Mouse (Mus musculus) cerebellum, adult 2 months (tissue): ENCODE results near the gene Mcm2. TPM values are rescaled to one million over a fixed set of nuclear protein-coding genes. Genes with fewer than 3 reads are reported as not detected.
A peak's percentile ranks its signal among the peaks of the same experiment; 100 is the strongest.

Experiments used
- DNase-seq, 2 experiments: peaks; one replicate each; pipeline ENCODE4 v3.0.0; 2021
- H3K27ac ChIP-seq: fragments of 200-500 bp; 2 replicates; pipeline ENCODE4 v1.5.1; 2012; ENCODE audit warnings: low read length, control low read depth, inconsistent platforms; ENCODE audit not compliant: insufficient read depth
- H3K27me3 ChIP-seq: fragments of 200-500 bp; 2 replicates; pipeline ENCODE4 v1.6.1; 2012; ENCODE audit warnings: inconsistent platforms, mild to moderate bottlenecking, low read length, moderate library complexity; ENCODE audit not compliant: control insufficient read depth, insufficient read depth
- H3K4me1 ChIP-seq: fragments of 200-500 bp; 2 replicates; pipeline ENCODE4 v1.6.1; 2011; ENCODE audit warnings: low read length; ENCODE audit not compliant: control insufficient read depth, insufficient read depth
- H3K4me3 ChIP-seq: fragments of 200-500 bp; replicated peaks from 2 replicates; pipeline ENCODE3; 2011; ENCODE audit warnings: mild to moderate bottlenecking, low read depth, low read length, control low read depth; ENCODE audit not compliant: insufficient read depth
- CTCF ChIP-seq: fragments of 200-500 bp; IDR thresholded peaks from 2 replicates; pipeline ENCODE4 v1.5.1; 2011; ENCODE audit warnings: low read depth, mild to moderate bottlenecking, control low read depth, low read length, moderate library complexity, borderline replicate concordance; ENCODE audit not compliant: insufficient read depth
- POLR2A ChIP-seq: fragments of 200-500 bp; IDR thresholded peaks from 2 replicates; pipeline ENCODE4 v1.6.1; 2011; ENCODE audit warnings: low read length, control low read depth, borderline replicate concordance; ENCODE audit not compliant: insufficient read depth
- WGBS: fragments of 180-500 bp; shearing (Covaris S2); methylation state at CpG from one replicate; pipeline ENCODE4 v1.1.7; 2018; 5-methylcytosine and 5-hydroxymethylcytosine counted together
- polyA plus RNA-seq: library from polyadenylated mRNA; depleted of rRNA; stranded (reverse); fragments of >200 nt; gene quantifications from 2 replicates; pipeline ENCODE4 v1.2.3, GENCODE M21; 2012

The Mcm2 gene
- polyA plus RNA-seq, 1 experiment, result 7.5 TPM

- Histone ChIP-seq H3K27me3 (no peaks in the 10 kb centered on the region), H3K4me1 (peaks cover 48% of the 10 kb centered on the region), H3K27ac (no peak overlapping the region), H3K4me3 (no peak overlapping the region)
- no peak for DNase-seq
- 87% methylated on average over 6 of the region's 6 CpGs for WGBS
- no peak for TF ChIP-seq CTCF
- no peak for TF ChIP-seq POLR2A
Measured at GRCm38 (mm10) chr6:88909151-88909550, 10.6 kb upstream of the Mcm2 start.

DNA sequence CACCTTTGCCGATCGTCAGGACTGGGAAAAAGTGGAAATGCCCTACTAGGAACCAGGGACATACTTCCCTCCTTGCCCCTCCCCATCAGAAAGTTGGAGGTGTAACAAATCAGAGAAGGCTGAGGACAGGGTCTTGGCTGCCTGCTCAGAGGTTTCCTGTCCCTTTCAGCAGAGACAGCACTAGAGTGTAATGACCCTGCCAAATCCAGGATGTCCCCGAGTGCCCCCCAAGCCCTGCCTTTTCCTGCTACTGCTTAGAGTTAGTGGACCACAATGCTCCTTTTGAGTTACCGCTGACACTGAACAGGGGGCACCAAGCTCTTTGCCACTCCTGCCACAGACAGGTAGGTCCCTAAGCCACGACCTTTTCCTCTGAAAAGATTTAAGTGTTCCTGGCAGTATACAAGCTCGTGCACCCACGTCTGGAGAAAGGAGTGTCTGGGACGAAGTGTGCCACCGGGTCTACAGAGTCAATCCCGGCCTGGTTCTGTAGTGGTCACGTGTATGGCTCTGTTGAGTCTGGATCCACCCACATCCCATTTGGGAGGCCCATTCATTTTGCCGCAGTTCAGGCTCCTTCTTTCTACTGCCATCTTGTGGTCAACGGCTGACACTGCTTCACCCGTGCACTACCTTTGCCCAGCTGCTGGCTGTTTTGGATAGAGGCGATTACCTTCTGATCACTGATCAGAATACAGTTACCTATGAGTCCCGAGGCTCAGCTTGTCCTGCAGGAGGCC, 8.0 kb upstream of the Mcm2 start:
- H3K27ac ChIP-seq, result no peak overlapping the region
- TF ChIP-seq POLR2A (no peak), CTCF (peak; percentile 88)
- H3K4me1 ChIP-seq, result peaks cover 42% of the 10 kb centered on the region
- 17% methylated on average over 16 of the region's 16 CpGs for WGBS
- no peak overlapping the region for H3K4me3 ChIP-seq
- no peaks in the 10 kb centered on the region for H3K27me3 ChIP-seq
- DNase-seq, result peak; percentile 72 to 76

- Histone ChIP-seq H3K4me1 (peaks cover 51% of the 10 kb centered on the region), H3K27me3 (no peaks in the 10 kb centered on the region), H3K27ac (peak overlapping the region; percentile 42; the same call in 1 of the 2 replicates), H3K4me3 (no peak overlapping the region)
- no peak for DNase-seq
- 70% methylated on average over 7 of the region's 7 CpGs for WGBS
- TF ChIP-seq POLR2A (no peak), CTCF (no peak)
Measured at GRCm38 (mm10) chr6:88905042-88905441, 6.5 kb upstream of the Mcm2 start.

DNA sequence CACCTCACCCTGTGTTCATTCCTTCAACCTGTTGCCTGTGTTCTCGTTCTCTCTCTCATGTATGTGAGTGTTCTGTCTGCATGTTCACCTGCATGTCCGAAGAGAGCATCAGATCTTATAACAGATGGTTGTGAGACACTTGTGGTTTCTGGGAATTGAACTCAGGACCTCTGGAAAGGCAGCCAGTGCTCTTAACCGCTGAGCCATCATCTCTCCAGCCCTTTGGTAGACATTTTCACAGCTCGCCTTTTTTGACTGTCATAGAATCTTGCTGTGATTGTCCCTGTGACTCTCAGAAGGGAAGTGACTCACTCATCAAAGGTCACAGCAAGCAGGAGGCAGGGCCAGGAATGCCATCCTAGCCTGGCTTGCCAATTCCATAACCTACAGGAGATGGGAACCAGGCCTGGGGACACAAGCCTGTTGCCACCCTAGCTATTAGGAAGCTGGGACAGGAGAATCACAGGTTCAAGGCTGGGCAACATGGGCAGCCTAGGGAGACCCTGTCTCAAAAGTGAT, 5.9 kb upstream of the Mcm2 start:
- H3K27ac ChIP-seq, result peak overlapping the region; percentile 88
- peaks cover 51% of the 10 kb centered on the region for H3K4me1 ChIP-seq
- DNase-seq, result peak in 1 of 2 experiments; percentile 80
- H3K4me3 ChIP-seq, result peak overlapping the region; percentile 87
- no peak for TF ChIP-seq POLR2A
- no peak for TF ChIP-seq CTCF
- 32% methylated on average over 4 of the region's 4 CpGs for WGBS
- no peaks in the 10 kb centered on the region for H3K27me3 ChIP-seq

DNA sequence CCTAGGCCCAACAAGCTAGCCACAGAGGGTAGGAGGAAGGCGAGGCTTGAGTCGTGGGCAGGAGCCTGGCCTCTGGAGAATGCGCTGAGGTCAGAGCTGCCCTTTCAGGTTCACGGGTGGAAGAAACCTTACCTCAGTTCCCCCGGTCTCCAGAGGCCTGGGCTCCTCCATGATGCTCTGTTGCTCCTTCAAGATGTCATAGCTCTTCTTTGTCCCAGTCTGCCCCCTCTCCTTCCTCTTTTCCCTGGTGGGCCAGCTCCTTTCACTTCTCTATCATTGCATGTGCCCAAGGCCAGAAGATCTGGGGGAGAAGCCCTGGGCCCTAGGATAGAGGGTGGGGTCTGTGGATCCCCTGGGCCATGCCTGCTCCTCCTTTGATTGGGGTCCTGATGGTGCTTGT, 5.1 kb upstream of the Mcm2 start:
- DNase-seq, result no peak

GRCm38 (mm10) chr6:88901947-88902820, 3.6 kb upstream of the Mcm2 start, which contains the start of gene Tpra1:
Gene Tpra1 (plus strand): TSS chr6:88902251.
- H3K4me1 ChIP-seq, result peaks cover 44% of the 10 kb centered on the region

More for the DNA sequence above, 5.1 kb upstream of the Mcm2 start:
- H3K4me3 ChIP-seq, result peak overlapping the region; percentile 87
- H3K4me1 ChIP-seq, result peaks cover 51% of the 10 kb centered on the region
- no peaks in the 10 kb centered on the region for H3K27me3 ChIP-seq
- TF ChIP-seq POLR2A, result no peak
- TF ChIP-seq CTCF, result no peak
- H3K27ac ChIP-seq, result peak overlapping the region; percentile 88; the same call in 1 of the 2 replicates
- 74% methylated on average over 5 of the region's 5 CpGs for WGBS

DNA sequence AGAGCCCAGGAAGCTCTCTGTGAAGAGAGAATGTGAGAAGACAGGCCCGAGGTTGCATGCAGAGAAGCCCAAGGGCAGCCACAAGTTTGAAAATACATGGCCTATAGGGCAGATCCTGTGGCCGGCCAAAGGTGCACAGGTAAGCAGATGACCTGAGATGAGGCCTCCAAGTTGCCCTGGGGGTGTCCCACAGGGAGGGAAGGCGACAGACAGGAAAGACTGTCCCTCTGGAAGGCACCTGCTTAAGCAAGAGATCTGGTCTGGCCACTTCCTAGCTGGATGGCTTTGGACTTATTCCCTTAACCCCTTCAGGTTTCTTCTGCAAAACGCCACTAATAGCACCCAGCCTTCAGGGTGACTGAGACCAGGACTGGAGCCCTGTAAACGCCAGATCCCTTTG, 2.9 kb upstream of the Mcm2 start:
- no peak for TF ChIP-seq POLR2A
- TF ChIP-seq CTCF, result no peak
- peaks cover 37% of the 10 kb centered on the region for H3K4me1 ChIP-seq
- 2% methylated on average over 5 of the region's 5 CpGs for whole genome bisulfite sequencing

More at GRCm38 (mm10) chr6:88901947-88902820, 3.6 kb upstream of the Mcm2 start, which contains the start of gene Tpra1:
- H3K27me3 ChIP-seq, result no peaks in the 10 kb centered on the region
- TF ChIP-seq POLR2A (peak; percentile 59), CTCF (no peak)
- H3K27ac ChIP-seq, result peak within 1 kb of the TSS; percentile 88
- peak; percentile 95 to 97 for DNase-seq
- peak within 1 kb of the TSS; percentile 87 for H3K4me3 ChIP-seq
- WGBS, result under 1% methylated on average over 66 of the region's 66 CpGs

GRCm38 (mm10) chr6:88899628-88900027, 1.0 kb upstream of the Mcm2 start:
- no peak for DNase-seq
- 94% methylated on average over 2 of the region's 2 CpGs for WGBS
- H3K4me3 ChIP-seq, result no peak overlapping the region
- no peaks in the 10 kb centered on the region for H3K27me3 ChIP-seq
- TF ChIP-seq CTCF (no peak), POLR2A (no peak)
- H3K4me1 ChIP-seq, result peaks cover 20% of the 10 kb centered on the region
- H3K27ac ChIP-seq, result no peak overlapping the region

More for the DNA sequence above, 2.9 kb upstream of the Mcm2 start:
- peak in 1 of 2 experiments; percentile 63 for DNase-seq
- peak overlapping the region; percentile 43 for H3K27ac ChIP-seq
- H3K4me3 ChIP-seq, result peak overlapping the region; percentile 87
- no peaks in the 10 kb centered on the region for H3K27me3 ChIP-seq
